Mouse (Mus musculus): ENCODE data around the gene Tubb3. TPM values are rescaled to one million over a fixed set of nuclear protein-coding genes. Genes with fewer than 3 reads are reported as not detected.
"Not testable (repeated sequence)": the region's sequence is repeated elsewhere in the genome, so short reads cannot be mapped to it uniquely, and the experiment has no call there.

Tubb3 gene
- polyA plus RNA-seq, 1 experiment from 2014 or later = 24.4 TPM

DNA sequence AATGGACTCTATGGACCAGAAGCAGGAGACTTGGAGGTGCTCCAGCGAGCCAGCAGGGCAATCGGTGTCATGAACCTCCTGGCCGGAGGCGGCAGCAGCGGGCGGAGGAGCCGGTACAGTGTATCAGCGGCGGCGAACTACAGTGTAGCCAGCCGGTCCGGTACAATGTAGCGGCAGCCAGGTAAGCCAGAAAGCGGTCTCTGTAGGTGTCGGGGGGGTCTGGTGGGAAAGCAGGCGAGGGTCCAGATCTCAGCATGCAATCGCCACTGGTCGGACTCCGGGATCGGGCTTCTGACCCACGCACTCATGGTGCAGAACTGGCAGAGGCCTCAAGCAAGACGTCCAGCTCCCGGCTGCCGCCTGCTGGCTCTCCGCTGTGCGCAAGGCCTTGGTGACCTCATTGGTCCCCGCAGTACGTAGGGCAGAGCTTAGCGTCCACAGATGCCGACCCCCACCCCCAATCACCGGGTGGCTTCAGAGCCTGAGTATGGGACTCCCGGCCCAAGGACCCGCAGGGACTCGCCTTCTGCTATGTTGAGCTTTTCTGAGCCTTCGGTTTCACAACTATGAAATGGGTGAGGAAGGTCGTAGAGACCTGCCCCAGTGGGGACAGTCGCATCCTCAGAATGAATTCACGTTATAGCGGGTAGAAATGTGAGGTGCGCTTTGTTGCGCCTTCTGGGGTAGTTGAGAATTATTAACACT, 31.8 kb downstream of the Tubb3 start:
- no peak for TF ChIP-seq EP300 (optimal IDR thresholded peaks at IDR 0.05)
- peak; percentile 73 for TF ChIP-seq CTCF (IDR thresholded peaks at IDR 0.05; ENCODE audit: low read depth)
- H3K9ac ChIP-seq (ENCODE audit: low read length) = peak overlapping the region; percentile 88
- H3K27ac ChIP-seq (replicated peaks) = peak overlapping the region; percentile 69
- ATAC-seq (ENCODE audit: low FRiP score, low TSS enrichment) (peak; percentile 94), DNase-seq (ENCODE audit: low spot score) (peak; percentile 94)
- no peaks in the 10 kb centered on the region for H3K27me3 ChIP-seq (ENCODE audit: control insufficient read depth, insufficient read depth, low read length)
- no peaks in the 10 kb centered on the region for H3K4me1 ChIP-seq (replicated peaks; ENCODE audit: control insufficient read depth, insufficient read depth)
- WGBS = 2% methylated on average over 41 of the region's 41 CpGs
- H3K4me2 ChIP-seq (replicated peaks; ENCODE audit: low read depth) = peak overlapping the region; percentile 77
- no peaks in the 10 kb centered on the region for H3K36me3 ChIP-seq (ENCODE audit: control insufficient read depth, insufficient read depth, low read length)
- no peaks in the 10 kb centered on the region for H3K9me3 ChIP-seq (ENCODE audit: control insufficient read depth, low read length)
- peak overlapping the region; percentile 79 for H3K4me3 ChIP-seq (ENCODE audit: low read depth, low read length)

DNA sequence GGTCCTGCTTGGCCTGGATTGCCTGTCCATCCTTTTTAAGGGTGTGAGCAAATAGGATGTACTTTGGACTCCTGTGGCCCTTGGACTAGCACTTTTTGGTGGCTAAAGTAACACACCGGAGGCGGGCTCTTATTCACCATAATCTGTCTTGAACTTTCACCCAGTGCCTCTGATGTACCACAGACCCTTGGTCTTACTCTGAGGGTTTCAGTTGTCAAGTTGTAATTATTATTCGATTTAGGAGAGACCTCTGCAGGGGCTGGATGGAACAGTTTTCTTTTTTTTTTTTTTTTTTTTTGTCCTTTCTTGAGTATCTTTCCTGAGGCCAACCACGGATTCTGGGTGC, 32.3 kb downstream of the Tubb3 start:
- 25% methylated on average over 4 of the region's 4 CpGs for WGBS
- H3K9me3 ChIP-seq (ENCODE audit: control insufficient read depth, low read length) = no peaks in the 10 kb centered on the region
- no peaks in the 10 kb centered on the region for H3K27me3 ChIP-seq (ENCODE audit: control insufficient read depth, insufficient read depth, low read length)
- no peaks in the 10 kb centered on the region for H3K36me3 ChIP-seq (ENCODE audit: control insufficient read depth, insufficient read depth, low read length)
- TF ChIP-seq CTCF (IDR thresholded peaks at IDR 0.05; ENCODE audit: low read depth) (no peak), EP300 (optimal IDR thresholded peaks at IDR 0.05) (no peak)
- ATAC-seq (ENCODE audit: low FRiP score, low TSS enrichment) (no peak), DNase-seq (ENCODE audit: low spot score) (peak; percentile 23)
- H3K4me2 ChIP-seq (replicated peaks; ENCODE audit: low read depth) = peak overlapping the region; percentile 77
- H3K4me1 ChIP-seq (replicated peaks; ENCODE audit: control insufficient read depth, insufficient read depth) = no peaks in the 10 kb centered on the region
- peak overlapping the region; percentile 69 for H3K27ac ChIP-seq (replicated peaks)
- peak overlapping the region; percentile 88 for H3K9ac ChIP-seq (ENCODE audit: low read length)
- H3K4me3 ChIP-seq (ENCODE audit: low read depth, low read length) = peak overlapping the region; percentile 79

DNA sequence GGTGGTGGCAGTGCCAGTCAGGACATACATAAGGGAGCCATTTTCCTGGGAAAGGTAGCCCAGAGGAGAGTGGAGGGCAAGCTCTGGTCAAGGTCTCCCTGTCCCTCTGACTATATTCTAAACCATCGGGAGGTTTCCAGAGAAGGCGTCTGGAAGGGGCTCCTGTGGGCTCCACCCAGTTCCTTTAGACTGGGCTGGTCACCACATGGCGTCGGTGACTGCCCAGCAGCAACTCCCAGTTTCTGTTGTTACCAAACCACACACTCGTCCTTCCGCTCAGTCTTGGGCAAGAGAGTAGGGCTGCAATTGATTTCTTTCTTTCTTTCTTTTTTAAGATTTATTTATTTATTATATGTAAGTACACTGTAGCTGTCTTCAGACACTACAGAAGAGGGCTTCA, 32.9 kb downstream of the Tubb3 start:
- no peak for DNase-seq (ENCODE audit: low spot score)
- no peak for TF ChIP-seq CTCF (IDR thresholded peaks at IDR 0.05; ENCODE audit: low read depth)
- no peak for TF ChIP-seq EP300 (optimal IDR thresholded peaks at IDR 0.05)
- no peak overlapping the region; the same call in 1 of the 2 replicates for H3K4me2 ChIP-seq (replicated peaks; ENCODE audit: low read depth)
- no peaks in the 10 kb centered on the region for H3K9me3 ChIP-seq (ENCODE audit: control insufficient read depth, low read length)
- H3K4me3 ChIP-seq (ENCODE audit: low read depth, low read length) = no peak overlapping the region
- H3K4me1 ChIP-seq (replicated peaks; ENCODE audit: control insufficient read depth, insufficient read depth) = no peaks in the 10 kb centered on the region
- peak overlapping the region; percentile 46; the same call in 1 of the 2 replicates for H3K27ac ChIP-seq (replicated peaks)
- 78% methylated on average over 6 of the region's 6 CpGs for WGBS
- H3K36me3 ChIP-seq (ENCODE audit: control insufficient read depth, insufficient read depth, low read length) = no peaks in the 10 kb centered on the region
- H3K27me3 ChIP-seq (ENCODE audit: control insufficient read depth, insufficient read depth, low read length) = no peaks in the 10 kb centered on the region
- ATAC-seq (ENCODE audit: low FRiP score, low TSS enrichment) = no peak
- no peak overlapping the region for H3K9ac ChIP-seq (ENCODE audit: low read length)

DNA sequence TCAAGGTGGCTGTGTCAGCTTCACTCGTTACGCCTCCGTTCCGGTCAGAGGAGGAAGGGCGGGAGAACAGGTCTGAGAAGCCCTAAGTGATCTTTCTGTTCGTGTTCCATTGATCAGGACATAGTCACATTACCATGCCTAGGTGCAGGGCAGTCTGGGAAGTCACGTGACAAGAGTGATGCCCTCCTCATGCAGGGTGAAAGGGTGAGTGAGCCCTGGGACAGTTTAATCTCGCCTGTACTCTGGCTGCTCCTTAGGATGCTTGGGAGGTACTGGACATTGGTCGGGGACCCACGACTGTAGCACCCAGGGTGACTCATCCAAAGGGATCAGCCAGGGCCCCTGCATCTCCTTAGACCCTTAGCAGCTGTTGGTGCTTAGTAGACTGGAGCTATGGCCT, 34.8 kb downstream of the Tubb3 start:
- WGBS = 80% methylated on average over 10 of the region's 10 CpGs
- TF ChIP-seq CTCF (IDR thresholded peaks at IDR 0.05; ENCODE audit: low read depth) (no peak), EP300 (optimal IDR thresholded peaks at IDR 0.05) (no peak)
- Histone ChIP-seq H3K9me3 (ENCODE audit: control insufficient read depth, low read length) (no peaks in the 10 kb centered on the region), H3K4me1 (replicated peaks; ENCODE audit: control insufficient read depth, insufficient read depth) (no peaks in the 10 kb centered on the region), H3K36me3 (ENCODE audit: control insufficient read depth, insufficient read depth, low read length) (no peaks in the 10 kb centered on the region), H3K27me3 (ENCODE audit: control insufficient read depth, insufficient read depth, low read length) (no peaks in the 10 kb centered on the region), H3K4me3 (ENCODE audit: low read depth, low read length) (no peak overlapping the region), H3K4me2 (replicated peaks; ENCODE audit: low read depth) (no peak overlapping the region), H3K9ac (ENCODE audit: low read length) (no peak overlapping the region), H3K27ac (replicated peaks) (0 out of 2 replicates have a peak overlapping the region, but pooled peaks have one; percentile 13)
- DNase-seq (ENCODE audit: low spot score) (no peak), ATAC-seq (ENCODE audit: low FRiP score, low TSS enrichment) (no peak)

DNA sequence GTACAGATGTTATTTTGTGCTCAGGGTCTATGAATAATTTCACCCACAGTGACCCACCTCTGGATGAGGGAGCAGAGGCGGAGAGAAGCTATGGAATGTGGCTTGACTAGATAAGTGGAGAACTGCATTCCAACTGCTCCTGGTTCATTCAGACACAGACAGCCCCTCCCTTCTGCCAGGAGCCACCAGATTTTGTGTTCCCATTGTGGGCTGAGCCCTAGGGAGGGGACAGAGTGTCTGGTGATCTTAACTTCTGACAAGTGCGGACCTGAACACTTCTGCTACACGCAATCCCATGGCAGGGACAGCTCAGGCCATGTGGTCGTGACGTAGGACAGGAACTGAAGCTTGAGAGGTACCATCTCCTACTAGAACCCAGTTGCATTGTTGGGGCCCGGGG, 35.6 kb downstream of the Tubb3 start:
- DNase-seq (ENCODE audit: low spot score) (no peak), ATAC-seq (ENCODE audit: low FRiP score, low TSS enrichment) (no peak)
- H3K27ac ChIP-seq (replicated peaks) = peak overlapping the region; percentile 53; the same call in 1 of the 2 replicates
- no peaks in the 10 kb centered on the region for H3K36me3 ChIP-seq (ENCODE audit: control insufficient read depth, insufficient read depth, low read length)
- H3K4me1 ChIP-seq (replicated peaks; ENCODE audit: control insufficient read depth, insufficient read depth) = no peaks in the 10 kb centered on the region
- H3K9me3 ChIP-seq (ENCODE audit: control insufficient read depth, low read length) = no peaks in the 10 kb centered on the region
- H3K9ac ChIP-seq (ENCODE audit: low read length) = no peak overlapping the region
- TF ChIP-seq EP300 (optimal IDR thresholded peaks at IDR 0.05) (no peak), CTCF (IDR thresholded peaks at IDR 0.05; ENCODE audit: low read depth) (no peak)
- H3K27me3 ChIP-seq (ENCODE audit: control insufficient read depth, insufficient read depth, low read length) = no peaks in the 10 kb centered on the region
- no peak overlapping the region for H3K4me3 ChIP-seq (ENCODE audit: low read depth, low read length)
- 74% methylated on average over 6 of the region's 6 CpGs for WGBS
- H3K4me2 ChIP-seq (replicated peaks; ENCODE audit: low read depth) = no peak overlapping the region

DNA sequence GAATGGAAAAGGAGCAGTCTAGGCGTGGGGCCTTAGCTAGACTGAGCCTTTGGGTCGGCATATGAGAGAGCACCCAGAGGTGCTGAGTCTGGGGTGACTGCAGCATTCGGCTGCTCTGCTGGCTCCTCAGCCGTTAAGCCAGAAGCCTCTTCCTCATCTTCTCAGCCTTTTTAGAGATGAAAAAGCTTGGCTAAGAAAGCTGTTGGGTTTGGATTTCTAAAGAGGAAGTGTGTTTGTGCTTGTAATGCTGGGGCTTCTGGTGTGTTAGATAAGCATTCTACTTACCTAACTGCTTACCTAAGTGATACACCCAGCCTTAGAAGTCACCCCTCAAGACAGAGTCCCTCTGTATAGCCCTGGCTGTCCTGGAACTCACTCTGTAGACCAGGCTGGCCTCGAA, 39.6 kb downstream of the Tubb3 start:
- H3K4me2 ChIP-seq (replicated peaks; ENCODE audit: low read depth) = no peak overlapping the region
- no peaks in the 10 kb centered on the region for H3K4me1 ChIP-seq (replicated peaks; ENCODE audit: control insufficient read depth, insufficient read depth)
- peaks cover 10% of the 10 kb centered on the region; the same call in 1 of the 2 replicates for H3K36me3 ChIP-seq (ENCODE audit: control insufficient read depth, insufficient read depth, low read length)
- H3K4me3 ChIP-seq (ENCODE audit: low read depth, low read length) = no peak overlapping the region
- DNase-seq (ENCODE audit: low spot score) (no peak), ATAC-seq (ENCODE audit: low FRiP score, low TSS enrichment) (no peak)
- no peaks in the 10 kb centered on the region for H3K27me3 ChIP-seq (ENCODE audit: control insufficient read depth, insufficient read depth, low read length)
- TF ChIP-seq CTCF (IDR thresholded peaks at IDR 0.05; ENCODE audit: low read depth) = no peak
- 88% methylated on average over 5 of the region's 5 CpGs for WGBS
- no peaks in the 10 kb centered on the region for H3K9me3 ChIP-seq (ENCODE audit: control insufficient read depth, low read length)
- H3K9ac ChIP-seq (ENCODE audit: low read length) = no peak overlapping the region
- H3K27ac ChIP-seq (replicated peaks) = no peak overlapping the region

DNA sequence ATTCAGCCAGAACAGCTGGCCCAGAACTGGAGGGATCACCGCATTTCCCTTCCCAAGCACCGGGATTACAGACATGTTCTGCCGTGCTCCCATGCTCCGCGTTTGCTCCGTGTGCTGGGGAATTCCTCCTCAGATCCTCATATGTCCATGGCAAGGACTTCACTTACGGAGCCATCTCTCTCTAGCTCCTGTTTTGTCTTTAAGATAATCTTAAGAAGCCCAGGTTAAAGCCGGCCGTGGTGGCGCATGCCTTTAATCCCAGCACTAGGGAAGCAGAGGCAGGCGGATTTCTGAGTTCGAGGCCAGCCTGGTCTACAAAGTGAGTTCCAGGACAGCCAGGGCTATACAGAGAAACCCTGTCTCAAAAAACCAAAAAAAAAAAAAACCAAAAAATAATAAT, 40.5 kb downstream of the Tubb3 start:
- not testable (repeated sequence) for ATAC-seq (ENCODE audit: low FRiP score, low TSS enrichment); H3K9ac ChIP-seq (ENCODE audit: low read length); H3K36me3 ChIP-seq (ENCODE audit: control insufficient read depth, insufficient read depth, low read length); H3K9me3 ChIP-seq (ENCODE audit: control insufficient read depth, low read length); H3K27me3 ChIP-seq (ENCODE audit: control insufficient read depth, insufficient read depth, low read length); H3K4me2 ChIP-seq (replicated peaks; ENCODE audit: low read depth); DNase-seq (ENCODE audit: low spot score); H3K4me3 ChIP-seq (ENCODE audit: low read depth, low read length); H3K27ac ChIP-seq (replicated peaks); H3K4me1 ChIP-seq (replicated peaks; ENCODE audit: control insufficient read depth, insufficient read depth)
- 96% methylated on average over 12 of the region's 12 CpGs for WGBS
